Mouse (Mus musculus) liver, embryonic 12.5 days (tissue): ENCODE results near the gene Lexm. TPM values are rescaled to one million over a fixed set of nuclear protein-coding genes. Genes with fewer than 3 reads are reported as not detected.

Source experiments
- ATAC-seq: fragments of 200-750 bp; cut with Nextera tagmentation; 2 replicates; pipeline ENCODE4 v1.8.0; 2017; ENCODE audit warnings: moderate number of reproducible peaks, mild to moderate bottlenecking, moderate library complexity
- H3K27ac ChIP-seq: fragments of 300-500 bp; sonication (generic); 2 replicates; pipeline ENCODE4 v1.5.1; 2016; ENCODE audit warnings: mild to moderate bottlenecking
- H3K27me3 ChIP-seq: fragments of 300-500 bp; sonication (generic); replicated peaks from 2 replicates; pipeline ENCODE4 v1.6.1; 2016; ENCODE audit warnings: mild to moderate bottlenecking, moderate library complexity
- H3K36me3 ChIP-seq: fragments of 300-500 bp; sonication (generic); 2 replicates; pipeline ENCODE4 v1.6.1; 2016; ENCODE audit warnings: mild to moderate bottlenecking, moderate library complexity
- H3K4me1 ChIP-seq: fragments of 300-500 bp; sonication (generic); 2 replicates; pipeline ENCODE4 v1.6.1; 2016
- H3K4me2 ChIP-seq: fragments of 300-500 bp; sonication (generic); 2 replicates; pipeline ENCODE4 v1.6.1; 2016; ENCODE audit warnings: mild to moderate bottlenecking, moderate library complexity
- H3K4me3 ChIP-seq: fragments of 300-500 bp; sonication (generic); 2 replicates; pipeline ENCODE4 v1.5.1; 2016; ENCODE audit warnings: mild to moderate bottlenecking, moderate library complexity
- H3K9ac ChIP-seq: fragments of 300-500 bp; sonication (generic); 2 replicates; pipeline ENCODE4 v1.6.1; 2016; ENCODE audit warnings: mild to moderate bottlenecking, moderate library complexity
- H3K9me3 ChIP-seq: fragments of 300-500 bp; sonication (generic); replicated peaks from 2 replicates; pipeline ENCODE4 v1.6.1; 2016; ENCODE audit warnings: mild to moderate bottlenecking, moderate library complexity
- WGBS: fragments of 180-500 bp; shearing (Covaris S2); methylation state at CpG from one replicate; pipeline ENCODE4 v1.1.7; 2016; ENCODE audit not compliant: insufficient replicate concordance; 5-methylcytosine and 5-hydroxymethylcytosine counted together
- polyA plus RNA-seq: library from polyadenylated mRNA; unstranded; fragments of >200 nt; fragmentation: Nextera tagmentation; extraction: Ambion mirVana; gene quantifications from 2 replicates; pipeline ENCODE4 v1.2.1, GENCODE M21; 2016

Gene Lexm
- polyA plus RNA-seq, 1 experiment from 2014 or later = 0.26 TPM

GRCm38 (mm10) chr4:106575022-106575421 lies 42.0 kb downstream of the Lexm start:
- peaks cover 100% of the 10 kb centered on the region for H3K36me3 ChIP-seq
- peaks cover 22% of the 10 kb centered on the region for H3K4me1 ChIP-seq
- no peak overlapping the region for H3K4me3 ChIP-seq
- no peak overlapping the region for H3K27ac ChIP-seq
- no peak overlapping the region for H3K9ac ChIP-seq
- 76% methylated on average over 8 of the region's 8 CpGs for WGBS
- no peaks in the 10 kb centered on the region for H3K27me3 ChIP-seq
- no peak for ATAC-seq
- H3K9me3 ChIP-seq = no peaks in the 10 kb centered on the region
- no peak overlapping the region for H3K4me2 ChIP-seq

- Histone ChIP-seq H3K4me1 (0 out of 2 replicates have a peak, but pooled peaks cover 11% of the 10 kb centered on the region), H3K36me3 (peaks cover 100% of the 10 kb centered on the region), H3K9ac (no peak overlapping the region), H3K4me3 (no peak overlapping the region), H3K27me3 (no peaks in the 10 kb centered on the region), H3K27ac (no peak overlapping the region), H3K9me3 (no peaks in the 10 kb centered on the region), H3K4me2 (no peak overlapping the region)
- WGBS = 86% methylated on average over 11 of the region's 11 CpGs
- no peak for ATAC-seq
Measured at GRCm38 (mm10) chr4:106571081-106571724, 45.8 kb downstream of the Lexm start.

GRCm38 (mm10) chr4:106569680-106570079 lies 47.4 kb downstream of the Lexm start:
- ATAC-seq = no peak
- H3K4me3 ChIP-seq = no peak overlapping the region
- no peak overlapping the region for H3K4me2 ChIP-seq
- no peak overlapping the region for H3K27ac ChIP-seq
- no peaks in the 10 kb centered on the region for H3K9me3 ChIP-seq
- H3K4me1 ChIP-seq = 0 out of 2 replicates have a peak, but pooled peaks cover 4% of the 10 kb centered on the region
- no peak overlapping the region for H3K9ac ChIP-seq
- H3K27me3 ChIP-seq = no peaks in the 10 kb centered on the region
- 84% methylated on average over 4 of the region's 4 CpGs for WGBS
- H3K36me3 ChIP-seq = peaks cover 100% of the 10 kb centered on the region

- H3K4me1 ChIP-seq = peaks cover 45% of the 10 kb centered on the region
- peak overlapping the region; percentile 83; the same call in 1 of the 2 replicates for H3K4me3 ChIP-seq
- no peak for ATAC-seq
- H3K27ac ChIP-seq = no peak overlapping the region
- H3K4me2 ChIP-seq = peak overlapping the region; percentile 99
- WGBS = 85% methylated on average over 11 of the region's 11 CpGs
- H3K9me3 ChIP-seq = no peaks in the 10 kb centered on the region
- no peaks in the 10 kb centered on the region for H3K27me3 ChIP-seq
- H3K9ac ChIP-seq = no peak overlapping the region
- peaks cover 62% of the 10 kb centered on the region for H3K36me3 ChIP-seq
Measured at GRCm38 (mm10) chr4:106564161-106564560, 52.9 kb downstream of the Lexm start.

- peak overlapping the region; percentile 83 for H3K4me3 ChIP-seq
- peaks cover 45% of the 10 kb centered on the region for H3K4me1 ChIP-seq
- peaks cover 52% of the 10 kb centered on the region for H3K36me3 ChIP-seq
- peak overlapping the region; percentile 87 for H3K9ac ChIP-seq
- WGBS = 33% methylated on average over 9 of the region's 9 CpGs
- peak overlapping the region; percentile 99 for H3K4me2 ChIP-seq
- no peak for ATAC-seq
- H3K27ac ChIP-seq = peak overlapping the region; percentile 89; the same call in 1 of the 2 replicates
- no peaks in the 10 kb centered on the region for H3K9me3 ChIP-seq
- H3K27me3 ChIP-seq = no peaks in the 10 kb centered on the region
Measured at GRCm38 (mm10) chr4:106562837-106563790, 53.9 kb downstream of the Lexm start.

GRCm38 (mm10) chr4:106562006-106562405 lies 55.0 kb downstream of the Lexm start:
- peak overlapping the region; percentile 83 for H3K4me3 ChIP-seq
- no peaks in the 10 kb centered on the region for H3K27me3 ChIP-seq
- H3K9me3 ChIP-seq = no peaks in the 10 kb centered on the region
- peaks cover 45% of the 10 kb centered on the region for H3K4me1 ChIP-seq
- H3K36me3 ChIP-seq = peaks cover 41% of the 10 kb centered on the region
- H3K4me2 ChIP-seq = peak overlapping the region; percentile 99
- ATAC-seq = no peak
- H3K27ac ChIP-seq = peak overlapping the region; percentile 89
- peak overlapping the region; percentile 87 for H3K9ac ChIP-seq
- 15% methylated on average over 6 of the region's 6 CpGs for WGBS

- peaks cover 45% of the 10 kb centered on the region for H3K4me1 ChIP-seq
- H3K9me3 ChIP-seq = no peaks in the 10 kb centered on the region
- under 1% methylated on average over 83 of the region's 89 CpGs for WGBS
- H3K36me3 ChIP-seq = peaks cover 32% of the 10 kb centered on the region
- H3K27me3 ChIP-seq = no peaks in the 10 kb centered on the region
- H3K4me3 ChIP-seq = peak within 1 kb of the TSS; percentile 83
- peak within 1 kb of the TSS; percentile 99 for H3K4me2 ChIP-seq
- peak; percentile 97 for ATAC-seq
- H3K9ac ChIP-seq = peak within 1 kb of the TSS; percentile 87
- peak within 1 kb of the TSS; percentile 89 for H3K27ac ChIP-seq
Measured at GRCm38 (mm10) chr4:106560846-106561781, 55.9 kb downstream of the Lexm start, which contains the start of gene Dhcr24. TSS of gene Dhcr24 (plus strand) at chr4:106561038.

GRCm38 (mm10) chr4:106560213-106560845 lies 56.7 kb downstream of the Lexm start:
- Histone ChIP-seq H3K4me3 (peak overlapping the region; percentile 83), H3K27me3 (0 out of 2 replicates have a peak, but pooled peaks cover 5% of the 10 kb centered on the region), H3K9me3 (no peaks in the 10 kb centered on the region), H3K4me1 (peaks cover 45% of the 10 kb centered on the region), H3K36me3 (peaks cover 24% of the 10 kb centered on the region), H3K27ac (peak overlapping the region; percentile 89), H3K9ac (peak overlapping the region; percentile 87), H3K4me2 (peak overlapping the region; percentile 99)
- peak; percentile 81 for ATAC-seq
- 3% methylated on average over 20 of the region's 20 CpGs for WGBS

GRCm38 (mm10) chr4:106559343-106560212 lies 57.5 kb downstream of the Lexm start:
- ATAC-seq = no peak
- peaks cover 44% of the 10 kb centered on the region for H3K4me1 ChIP-seq
- 0 out of 2 replicates have a peak, but pooled peaks cover 7% of the 10 kb centered on the region for H3K27me3 ChIP-seq
- WGBS = 32% methylated on average over 13 of the region's 13 CpGs
- H3K4me2 ChIP-seq = peak overlapping the region; percentile 99
- H3K36me3 ChIP-seq = peaks cover 16% of the 10 kb centered on the region
- no peaks in the 10 kb centered on the region for H3K9me3 ChIP-seq
- H3K9ac ChIP-seq = peak overlapping the region; percentile 87
- peak overlapping the region; percentile 83 for H3K4me3 ChIP-seq
- peak overlapping the region; percentile 89 for H3K27ac ChIP-seq

GRCm38 (mm10) chr4:106557978-106558377 lies 59.1 kb downstream of the Lexm start:
- 20% methylated on average over 1 of the region's 1 CpGs for WGBS
- Histone ChIP-seq H3K4me2 (no peak overlapping the region), H3K9me3 (no peaks in the 10 kb centered on the region), H3K4me1 (peaks cover 28% of the 10 kb centered on the region), H3K27me3 (0 out of 2 replicates have a peak, but pooled peaks cover 7% of the 10 kb centered on the region), H3K9ac (no peak overlapping the region), H3K36me3 (0 out of 2 replicates have a peak, but pooled peaks cover 5% of the 10 kb centered on the region), H3K4me3 (no peak overlapping the region), H3K27ac (no peak overlapping the region)
- no peak for ATAC-seq
